Mouse (Mus musculus) megakaryocyte, embryonic 14.5 days (primary cell): Measurements from ENCODE around the gene Thpo.

Source experiments
- FLI1 ChIP-seq: IDR thresholded peaks from 2 replicates; pipeline ENCODE4 v1.6.1; 2012; ENCODE audit warnings: low read length, inconsistent platforms, mixed read lengths
- GATA1 ChIP-seq: IDR thresholded peaks from 3 replicates; pipeline ENCODE4 v1.6.1; 2012; ENCODE audit warnings: mixed read lengths, low read length, inconsistent platforms, borderline replicate concordance

- no peak for TF ChIP-seq GATA1
- TF ChIP-seq FLI1: no peak
Measured at GRCm38 (mm10) chr16:20700036-20700435, 34.3 kb downstream of the Thpo start.
